Mouse (Mus musculus): ENCODE measurements at regions not wholly inside any gene's neighbourhood (a gene's known extent, or its start where the extent isn't known, plus 50 kb on each side); places are given as distances from the start of the nearest gene placed in this dataset.
A peak's percentile ranks its signal among the peaks of the same experiment; 100 is the strongest.

DNA sequence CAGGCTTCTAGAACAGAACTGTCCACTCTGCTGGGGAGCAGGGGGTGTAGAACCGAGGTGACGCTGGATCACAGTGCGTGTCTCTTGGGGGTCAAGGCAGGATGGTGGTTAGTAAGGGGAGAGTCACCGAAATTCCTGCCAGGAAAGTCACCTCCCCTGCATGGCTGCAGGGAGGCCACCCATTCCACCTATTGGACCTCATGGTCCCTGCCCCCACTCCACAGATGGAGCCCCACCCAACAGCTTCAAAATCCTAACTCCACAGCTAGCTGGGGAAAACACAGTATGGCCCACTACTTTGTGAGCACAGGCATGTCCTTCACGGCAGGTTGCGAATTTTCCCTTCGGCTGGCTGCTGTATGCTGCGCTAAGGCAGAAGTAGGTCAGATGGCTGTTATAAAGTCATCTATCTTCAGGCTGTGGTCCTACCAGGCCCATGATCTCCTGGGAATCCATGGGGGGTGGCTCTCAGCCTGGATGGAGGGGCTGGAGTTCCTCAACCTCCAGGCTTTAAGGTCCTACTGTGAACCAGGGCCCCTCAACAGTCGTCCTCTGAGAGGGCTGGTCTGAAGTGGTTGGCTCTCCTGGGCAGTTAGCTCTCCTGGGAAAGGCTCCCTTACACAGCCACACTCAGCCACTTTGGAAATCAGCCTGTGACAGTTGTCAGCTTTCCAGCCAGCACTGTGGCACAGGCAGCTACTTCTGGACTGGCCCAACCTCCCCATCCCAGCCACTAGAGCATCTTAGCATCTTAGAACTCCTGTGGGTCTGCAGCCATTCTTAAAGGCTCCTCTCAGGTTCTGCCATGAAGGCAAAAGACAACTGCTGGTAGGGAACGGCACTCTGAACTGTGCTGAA is 124.0 kb upstream of the Klf14 start:
- DNase-seq (ENCODE audit: low read depth, low spot score), result no peak

DNA sequence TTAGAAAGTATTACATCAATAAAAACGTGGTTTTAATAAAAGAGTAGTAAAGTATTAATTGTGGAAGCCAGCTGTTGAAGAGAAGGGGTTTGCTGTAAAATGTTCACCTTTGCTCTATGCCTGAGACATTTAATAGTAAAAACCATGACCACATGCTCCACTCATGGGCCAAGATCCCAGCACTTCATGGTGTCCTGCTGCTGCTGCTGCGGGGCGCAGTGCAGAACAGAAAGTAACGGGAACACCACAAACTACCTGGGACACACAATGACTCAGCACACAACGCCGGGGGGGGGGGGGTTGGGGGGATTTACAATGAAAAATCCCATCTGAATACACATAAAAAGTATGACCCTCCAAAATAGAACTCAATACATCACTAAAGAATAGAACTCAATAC is 124.8 kb upstream of the Klf14 start:
- no peak for DNase-seq (ENCODE audit: low read depth, low spot score)

DNA sequence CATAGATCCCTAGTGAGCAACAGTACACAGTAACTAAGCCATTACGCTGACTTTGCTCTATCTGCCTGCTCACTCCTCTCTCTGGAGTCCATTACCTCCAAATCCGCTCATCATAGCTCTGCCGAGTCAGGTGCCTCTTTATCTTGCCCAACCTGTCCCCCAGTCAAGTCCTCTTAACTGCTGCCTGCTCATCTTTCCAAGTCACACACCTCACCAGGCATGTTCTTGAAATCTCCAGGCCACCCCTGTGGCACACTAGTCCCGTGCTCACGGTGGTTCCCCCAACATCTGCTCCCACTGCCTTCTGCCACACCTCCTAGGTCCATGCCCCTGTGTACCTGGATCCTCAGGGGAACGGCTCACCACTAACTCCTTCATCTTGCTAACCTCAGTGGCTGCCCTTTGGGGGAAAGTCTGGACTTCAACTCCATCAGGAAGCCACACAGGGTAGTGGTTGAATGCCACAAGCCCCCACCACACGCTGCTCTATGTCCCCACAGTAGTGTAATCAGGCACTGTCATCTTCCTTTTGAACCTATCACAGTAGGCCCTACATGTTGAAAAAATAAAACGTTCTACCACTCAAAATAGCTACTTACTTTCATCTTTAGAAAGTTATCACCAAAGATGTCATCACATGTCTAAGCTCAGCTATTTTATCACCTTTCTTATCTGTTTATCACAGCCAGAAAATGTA is 126.3 kb upstream of the Klf14 start:
- peak; percentile 62 for DNase-seq (ENCODE audit: low read depth, low spot score)

DNA sequence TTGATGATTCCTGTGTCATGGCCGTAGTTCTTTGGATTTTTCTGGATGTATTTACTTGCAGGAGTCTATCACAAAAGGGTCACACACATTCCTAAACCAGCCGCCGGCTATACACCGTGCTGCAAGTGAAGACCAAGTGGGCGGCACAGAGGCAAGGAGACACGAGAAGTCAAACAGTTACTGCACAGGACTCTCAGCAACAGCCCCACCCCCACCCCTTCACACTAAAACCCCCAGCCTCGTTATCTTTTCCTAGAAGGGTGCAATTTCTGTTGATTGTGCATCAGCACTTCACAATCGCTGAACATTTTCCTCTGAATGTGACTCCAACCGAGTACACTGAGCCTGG is 126.9 kb upstream of the Klf14 start:
- peak; percentile 45 for DNase-seq (ENCODE audit: low read depth, low spot score)

DNA sequence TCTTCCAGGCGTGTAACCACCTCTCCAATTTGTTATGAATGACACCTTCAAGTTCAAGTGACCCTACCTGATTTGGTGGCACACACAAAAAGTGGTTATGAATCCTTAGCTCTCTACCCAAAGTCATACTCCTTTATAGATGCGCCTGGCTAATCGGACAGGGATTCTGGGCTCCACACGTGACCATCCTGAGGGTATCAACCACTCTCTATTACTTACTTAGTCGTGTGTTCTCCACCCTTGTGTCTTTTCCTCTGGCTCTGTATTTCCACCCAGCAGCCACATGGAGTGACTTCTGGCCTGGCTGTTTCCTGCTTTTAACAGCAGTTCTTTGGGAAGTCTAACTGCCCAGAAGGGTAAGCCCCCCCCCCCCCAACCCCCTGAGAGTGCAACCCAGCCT is 127.4 kb upstream of the Klf14 start:
- DNase-seq (ENCODE audit: low read depth, low spot score), result no peak

DNA sequence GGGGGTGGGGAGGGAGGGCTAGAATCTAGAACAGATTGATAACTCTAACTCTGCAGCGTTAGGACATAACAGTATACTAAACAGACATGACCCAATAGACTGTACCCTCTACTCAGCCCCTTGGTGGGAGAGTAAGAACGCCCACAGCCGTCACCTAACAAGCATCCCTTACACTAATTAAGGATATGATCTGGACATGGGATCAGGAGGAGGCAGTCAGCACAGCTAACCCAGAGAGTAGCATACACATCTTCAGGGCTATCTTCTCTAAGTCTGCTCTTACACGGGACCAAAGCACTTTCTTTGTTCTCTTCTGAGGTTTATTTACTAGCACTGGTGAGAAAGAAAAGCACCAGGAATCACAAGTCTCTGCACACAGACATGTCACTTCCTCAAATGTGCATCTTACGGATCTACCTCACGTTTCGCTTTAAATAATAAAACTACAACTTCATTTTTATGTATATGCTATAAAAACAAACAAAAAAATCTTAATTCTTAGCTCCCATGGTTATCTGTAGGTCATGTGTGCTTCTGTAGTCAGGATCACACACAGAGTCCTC is 128.0 kb upstream of the Klf14 start:
- no peak for DNase-seq (ENCODE audit: low read depth, low spot score)

DNA sequence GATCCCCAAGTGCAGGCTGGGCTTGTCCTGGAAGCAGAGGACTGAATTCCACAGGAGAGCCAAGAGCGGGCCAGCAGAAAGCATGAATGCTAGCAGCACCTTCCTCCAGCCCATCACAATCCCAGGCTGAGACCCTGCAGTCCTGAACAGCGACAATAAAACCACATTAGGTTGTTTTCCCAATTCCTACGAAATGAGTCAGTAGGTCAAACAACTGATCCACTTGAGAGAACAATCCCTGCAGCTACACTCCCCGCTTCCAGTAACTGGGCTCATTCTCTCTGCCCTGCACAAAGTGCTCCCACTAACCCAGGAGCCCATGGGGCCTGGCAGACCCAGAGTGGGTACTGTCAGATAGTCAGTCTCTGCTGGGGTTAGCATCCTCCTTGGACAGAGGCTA is 128.6 kb upstream of the Klf14 start:
- no peak for DNase-seq (ENCODE audit: low read depth, low spot score)

DNA sequence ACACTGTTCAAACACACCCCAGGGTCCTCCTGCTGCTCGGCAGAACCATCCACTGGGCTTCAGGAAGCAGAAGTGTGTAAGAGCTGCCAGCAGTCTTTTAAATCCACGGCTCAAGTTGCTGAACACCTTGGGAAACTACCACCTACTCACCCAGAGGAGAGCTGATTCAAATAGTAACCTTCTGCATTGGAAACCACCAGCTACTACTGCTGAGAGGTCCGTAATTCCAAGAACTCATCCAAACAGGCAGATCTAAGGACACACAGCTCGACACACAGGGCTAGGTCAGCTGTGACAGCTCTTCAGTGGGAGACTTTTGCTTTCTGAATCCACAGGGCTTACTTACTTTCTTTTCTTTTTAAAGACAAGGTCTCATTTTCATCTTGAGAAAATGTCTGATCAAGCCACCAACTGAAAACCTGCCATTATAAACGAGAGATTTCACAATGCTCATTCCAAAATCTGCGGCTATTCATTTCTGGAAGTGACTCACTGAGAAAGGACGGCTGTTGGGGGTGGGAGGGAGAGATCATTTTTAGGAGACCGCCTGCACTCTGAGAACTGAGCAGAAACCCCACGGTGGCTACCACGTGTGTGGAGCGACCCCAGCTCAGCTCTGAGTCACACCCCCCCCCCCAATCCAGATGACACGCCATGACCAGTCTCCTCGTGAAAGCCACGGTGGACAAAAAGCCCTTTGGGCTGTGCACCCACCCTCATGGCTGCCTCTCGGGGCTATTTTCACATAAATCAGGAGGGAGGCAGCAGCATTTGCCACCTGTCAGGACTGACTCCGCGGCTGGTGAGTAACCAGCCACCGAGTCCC is 129.5 kb upstream of the Klf14 start:
- DNase-seq (ENCODE audit: low read depth, low spot score), result peak; percentile 47

DNA sequence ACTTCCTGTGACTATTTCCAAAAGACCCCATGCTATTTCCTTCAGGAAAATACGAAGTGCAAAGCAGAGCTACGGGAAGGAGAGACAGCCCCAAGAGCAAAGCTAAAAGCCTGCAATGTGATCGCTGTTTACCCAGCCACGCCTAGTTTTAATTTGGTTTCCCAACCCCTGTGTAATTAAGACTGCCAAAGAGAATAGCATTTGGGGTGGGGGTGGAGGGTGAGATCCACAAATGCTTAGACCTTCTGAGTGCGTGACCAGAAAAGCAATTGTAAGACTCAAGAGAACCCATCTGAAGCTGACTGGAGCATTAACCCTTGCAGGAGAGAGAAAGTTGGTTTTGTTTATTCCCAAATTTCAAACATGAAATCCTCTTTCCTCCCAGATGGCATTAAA is 130.1 kb upstream of the Klf14 start:
- no peak for DNase-seq (ENCODE audit: low read depth, low spot score)

DNA sequence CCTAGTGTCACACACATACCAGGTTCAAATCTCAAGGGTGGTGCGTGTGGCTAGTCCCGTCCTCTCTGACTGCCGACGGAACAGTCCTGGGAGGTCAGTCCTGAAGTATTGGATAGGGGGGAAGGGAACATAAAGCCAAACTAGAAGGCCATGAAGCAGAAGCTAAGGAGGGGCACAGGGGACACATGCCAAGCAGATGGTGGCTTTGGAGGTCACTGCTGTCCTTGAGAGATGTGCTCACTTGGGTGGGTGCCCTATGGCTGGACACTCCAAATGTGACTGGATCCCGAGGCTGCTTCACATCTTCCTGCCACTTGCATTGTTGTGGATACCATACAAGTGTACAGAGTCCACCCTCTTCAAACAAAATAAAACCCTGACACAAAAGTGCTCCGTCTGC is 131.4 kb upstream of the Klf14 start:
- DNase-seq (ENCODE audit: low read depth, low spot score), result no peak

DNA sequence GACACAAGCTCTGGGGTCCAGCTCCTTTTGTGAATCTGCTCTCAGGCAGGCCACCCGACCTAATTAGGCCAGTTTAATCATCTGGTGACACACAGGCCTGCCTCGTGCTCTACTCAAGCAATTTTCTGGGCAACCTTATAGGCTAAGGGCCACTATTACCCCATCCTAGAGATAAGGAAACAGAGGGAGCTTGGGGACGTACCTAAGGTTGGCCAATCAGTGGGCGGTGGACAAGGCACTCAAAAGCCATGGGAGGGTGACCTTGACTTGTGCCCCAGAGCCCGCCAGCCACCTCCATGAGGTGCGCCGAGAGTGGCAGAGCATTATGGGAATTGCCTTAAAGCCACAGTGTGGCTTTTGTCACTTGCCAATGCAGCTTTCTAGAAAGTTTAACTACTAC is 131.9 kb upstream of the Klf14 start:
- no peak for DNase-seq (ENCODE audit: low read depth, low spot score)

DNA sequence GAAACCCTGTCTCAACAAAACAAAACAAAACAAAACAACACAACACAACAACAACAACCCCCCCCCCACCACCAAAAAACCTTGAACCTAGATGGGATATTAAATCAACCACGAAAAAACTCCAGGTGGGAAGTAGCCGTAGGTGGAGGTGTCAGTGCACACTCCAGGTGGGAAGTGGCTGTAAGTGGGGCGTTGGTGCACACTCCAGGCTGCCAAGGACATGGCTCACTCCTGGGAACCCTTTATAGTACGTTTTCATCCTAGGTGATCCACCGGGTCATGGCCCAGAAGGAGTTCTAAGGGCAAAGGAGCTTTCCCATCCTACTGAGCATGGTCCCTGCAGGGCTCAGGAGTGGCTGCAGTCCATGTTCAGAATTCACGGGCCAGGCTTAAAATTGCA is 133.4 kb upstream of the Klf14 start:
- no peak for DNase-seq (ENCODE audit: low read depth, low spot score)

DNA sequence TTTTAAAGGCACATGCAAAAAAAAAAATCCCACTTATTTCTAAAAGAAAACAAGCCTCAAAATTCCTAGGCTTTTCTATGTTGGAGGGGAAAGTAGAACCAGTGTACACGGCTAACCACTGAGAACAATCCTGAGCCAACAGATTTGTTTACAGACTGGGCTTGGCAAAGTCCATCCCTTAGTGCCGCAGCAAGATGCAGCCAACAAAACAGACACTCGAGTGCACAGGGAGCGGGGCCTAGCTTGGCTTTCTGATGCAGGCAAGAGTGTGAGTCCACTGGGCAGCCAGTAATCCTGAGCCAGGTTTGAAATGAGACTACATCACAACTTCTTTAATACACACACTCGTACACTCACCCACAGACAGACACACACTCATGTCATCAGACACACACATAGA is 133.9 kb upstream of the Klf14 start:
- DNase-seq (ENCODE audit: low read depth, low spot score), result no peak

DNA sequence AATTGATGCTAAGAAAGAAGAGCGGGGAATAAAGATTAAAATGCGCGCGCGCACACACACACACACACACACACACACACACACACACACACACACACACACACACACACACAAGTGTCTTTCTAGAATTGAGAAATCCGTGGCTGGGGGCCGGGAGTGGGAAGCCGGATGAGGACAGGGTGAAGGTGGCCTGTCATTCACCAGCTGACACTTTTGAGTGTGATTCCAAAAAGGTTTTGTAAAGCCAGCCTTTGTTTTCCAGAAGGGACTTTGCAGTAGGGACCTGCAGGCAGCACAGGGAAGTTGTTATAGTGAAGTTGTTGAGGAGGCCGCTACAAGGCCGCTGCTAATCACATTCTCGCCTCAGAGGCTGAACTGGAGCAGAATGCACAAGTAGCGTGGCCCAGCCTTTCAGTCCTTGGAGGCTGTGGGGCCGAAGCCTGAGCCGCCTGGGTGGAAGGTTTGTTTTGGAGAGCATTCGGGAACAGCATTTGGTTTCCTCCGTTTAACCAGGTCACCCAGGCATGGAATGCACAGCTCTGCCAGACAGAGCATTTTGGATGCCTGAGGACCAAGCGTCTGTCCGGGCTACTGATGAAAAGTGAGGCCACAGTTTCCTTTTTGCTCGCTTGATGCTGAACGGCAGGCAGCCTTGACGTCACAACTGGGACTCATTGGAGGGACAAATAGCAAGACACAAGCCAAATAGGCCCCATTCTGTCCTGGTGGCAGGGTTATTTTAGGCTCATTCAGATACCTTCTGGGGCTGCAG is 137.3 kb upstream of the Klf14 start:
- no peak for DNase-seq (ENCODE audit: low read depth, low spot score)

DNA sequence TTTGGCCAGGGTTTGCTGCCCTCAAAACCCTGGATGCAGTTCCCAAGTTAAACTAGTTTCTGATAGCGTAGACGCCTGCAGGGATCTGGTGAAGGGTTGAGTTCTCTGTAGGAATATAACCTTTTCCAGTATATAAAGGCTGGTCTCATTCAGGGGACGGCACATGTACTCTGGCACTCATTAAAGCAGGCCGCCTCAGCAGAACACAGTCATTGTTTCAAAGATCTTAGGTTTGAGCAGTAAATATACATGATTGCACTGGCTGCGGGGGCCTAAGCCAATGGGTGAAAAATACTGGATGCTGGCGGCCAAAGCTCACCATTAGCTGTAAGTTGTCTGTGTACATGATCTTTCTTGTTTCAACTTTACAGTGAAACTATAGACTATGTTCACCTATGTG is 137.9 kb upstream of the Klf14 start:
- DNase-seq (ENCODE audit: low read depth, low spot score), result no peak

DNA sequence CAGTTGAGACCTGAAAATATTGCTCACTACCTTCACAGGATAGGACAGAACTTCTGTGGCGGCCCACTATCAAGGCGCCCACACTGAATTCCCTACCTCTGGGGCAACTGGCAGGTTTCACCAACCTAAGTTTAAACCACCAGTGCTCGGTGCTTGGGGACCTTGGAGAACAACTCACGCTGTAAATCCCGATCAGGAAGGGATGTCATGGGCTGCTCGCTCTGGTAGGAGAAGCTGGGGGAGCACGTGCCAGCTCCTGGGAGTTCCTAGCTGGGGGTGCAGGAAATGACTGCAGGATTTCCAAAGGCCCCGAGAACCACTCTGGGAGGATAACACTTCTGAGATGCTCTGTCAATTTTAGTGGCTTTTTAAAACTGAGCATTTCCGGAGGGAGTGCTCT is 138.4 kb upstream of the Klf14 start:
- no peak for DNase-seq (ENCODE audit: low read depth, low spot score)

DNA sequence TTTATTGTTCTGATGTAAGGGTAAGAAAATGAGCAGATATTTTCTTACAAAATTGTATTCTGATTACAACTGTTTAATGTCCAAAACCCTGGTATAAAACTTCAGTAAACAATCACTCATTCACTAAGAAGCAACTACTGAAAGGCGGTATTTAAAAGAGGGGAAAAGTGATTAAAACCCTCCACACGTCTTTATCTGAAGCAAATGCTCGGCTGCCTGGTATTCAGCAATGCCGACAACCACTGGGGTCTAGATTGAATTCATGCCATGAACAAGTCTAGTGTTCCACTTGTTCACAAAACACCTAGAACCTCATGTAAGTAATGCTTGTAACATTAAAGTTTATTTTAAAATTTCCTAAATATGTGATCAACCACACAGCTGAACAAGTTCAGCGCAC is 139.2 kb upstream of the Klf14 start:
- no peak for DNase-seq (ENCODE audit: low read depth, low spot score)

DNA sequence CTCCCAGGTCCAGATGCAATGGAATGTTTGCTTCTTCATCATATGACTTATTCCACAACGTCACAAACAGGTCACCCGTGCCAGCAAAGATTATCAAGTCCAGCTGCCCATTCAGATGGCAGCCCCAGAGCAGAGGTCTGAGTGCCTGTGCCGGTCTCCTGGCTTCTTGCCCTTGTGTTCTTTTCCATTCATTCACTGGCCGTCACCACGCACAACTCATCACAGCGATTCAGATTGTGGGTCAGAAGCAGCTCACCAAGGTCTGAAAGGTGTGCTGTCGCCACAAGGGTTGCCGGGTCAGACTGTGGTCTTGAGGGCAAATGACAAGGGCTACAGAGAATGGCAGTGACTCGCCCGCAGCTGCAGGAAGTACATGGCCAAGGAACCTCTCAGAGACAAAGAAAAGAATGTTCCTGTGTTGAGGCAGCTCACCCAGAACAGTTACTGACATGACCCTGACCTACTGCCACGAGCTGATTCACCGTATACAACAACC is 141.3 kb upstream of the Klf14 start:
- DNase-seq (ENCODE audit: low read depth, low spot score), result no peak

DNA sequence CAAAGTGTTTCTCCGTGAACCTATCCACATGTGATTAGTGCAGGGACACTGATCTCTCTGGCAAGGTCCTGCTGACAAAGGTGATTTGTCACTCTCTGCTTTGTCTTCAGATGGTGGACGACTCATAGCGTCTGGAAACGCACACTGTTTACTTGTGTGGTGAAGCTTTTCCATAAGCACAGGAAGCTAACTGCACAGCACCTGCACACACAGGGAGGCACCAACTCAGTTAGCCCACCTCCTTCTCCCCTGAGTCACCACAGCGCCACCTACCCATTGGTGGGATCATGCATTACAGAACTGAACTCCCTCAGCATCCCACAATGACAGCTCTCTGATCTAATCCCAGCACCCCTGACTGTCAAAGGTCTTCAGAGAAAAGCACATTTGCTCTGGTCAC is 141.9 kb upstream of the Klf14 start:
- peak; percentile 51 for DNase-seq (ENCODE audit: low read depth, low spot score)

DNA sequence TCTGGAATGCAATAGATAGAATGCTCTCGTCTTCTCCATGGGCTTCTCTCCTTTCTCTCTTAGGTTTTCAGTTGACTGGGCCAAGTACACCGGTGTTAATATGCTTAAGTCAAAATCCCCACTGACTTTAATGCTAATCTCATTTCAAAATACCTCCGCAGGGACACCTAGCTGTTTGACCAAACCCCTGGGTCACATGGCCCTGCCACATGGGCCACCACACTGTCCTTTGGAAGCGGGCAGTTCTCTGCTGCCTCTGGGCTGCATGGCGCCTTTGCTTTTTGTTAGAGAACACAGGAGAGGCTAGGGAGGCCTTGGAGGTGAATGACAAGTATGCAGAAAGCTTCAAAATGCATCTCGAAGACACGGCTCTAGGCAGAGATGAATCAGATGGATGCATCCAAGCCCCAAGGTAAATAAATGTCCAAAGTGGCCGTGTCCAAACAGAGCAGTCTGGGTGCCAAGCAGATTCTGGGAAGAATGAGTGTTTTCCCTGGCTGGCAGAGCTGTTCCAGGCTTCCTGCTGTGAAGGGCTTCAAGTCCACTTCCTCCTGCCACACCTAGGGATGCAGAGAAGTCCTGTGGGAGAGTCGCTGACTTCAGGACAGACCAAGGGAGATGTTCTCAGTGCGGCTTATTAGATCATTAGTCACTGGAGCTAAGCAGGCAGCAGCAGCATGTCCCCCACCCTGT is 147.4 kb upstream of the Klf14 start:
- DNase-seq (ENCODE audit: low read depth, low spot score), result no peak
